Mouse (Mus musculus) CD4-positive helper T cell, adult 2 months (primary cell): ENCODE data around the gene Esam.

Source experiments
- DNase-seq: peaks from one replicate; pipeline ENCODE4 v3.0.0-alpha.2; 2012; ENCODE audit warnings: low read depth, missing footprints, low spot score

The Esam gene

GRCm38 (mm10) chr9:37527396-37528224 lies at the start of gene Esam:
Gene Esam, plus strand, starts transcription at chr9:37528078.
- DNase-seq, result no peak

- DNase-seq, result no peak
Measured at GRCm38 (mm10) chr9:37485146-37485545, 42.7 kb upstream of the Esam start.

DNA sequence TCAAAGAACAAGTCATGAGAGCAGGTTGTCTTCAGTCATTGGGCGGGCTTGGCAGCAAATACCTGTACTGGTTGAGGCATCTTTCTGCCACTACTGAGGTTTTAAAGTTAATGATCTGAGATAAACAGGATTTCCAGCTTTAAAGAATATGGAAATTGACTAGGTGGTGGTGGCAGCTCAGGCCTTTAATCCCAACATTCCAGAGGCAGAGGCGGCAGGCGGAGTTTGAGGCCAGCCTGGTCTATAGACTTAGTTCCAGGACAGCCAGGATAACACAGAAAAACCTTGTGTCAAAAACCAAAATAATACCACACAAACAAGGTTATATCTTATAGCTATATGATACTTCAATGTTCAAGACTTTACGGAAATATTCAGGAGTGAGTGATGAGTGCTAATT lies 39.8 kb upstream of the Esam start:
- no peak for DNase-seq

DNA sequence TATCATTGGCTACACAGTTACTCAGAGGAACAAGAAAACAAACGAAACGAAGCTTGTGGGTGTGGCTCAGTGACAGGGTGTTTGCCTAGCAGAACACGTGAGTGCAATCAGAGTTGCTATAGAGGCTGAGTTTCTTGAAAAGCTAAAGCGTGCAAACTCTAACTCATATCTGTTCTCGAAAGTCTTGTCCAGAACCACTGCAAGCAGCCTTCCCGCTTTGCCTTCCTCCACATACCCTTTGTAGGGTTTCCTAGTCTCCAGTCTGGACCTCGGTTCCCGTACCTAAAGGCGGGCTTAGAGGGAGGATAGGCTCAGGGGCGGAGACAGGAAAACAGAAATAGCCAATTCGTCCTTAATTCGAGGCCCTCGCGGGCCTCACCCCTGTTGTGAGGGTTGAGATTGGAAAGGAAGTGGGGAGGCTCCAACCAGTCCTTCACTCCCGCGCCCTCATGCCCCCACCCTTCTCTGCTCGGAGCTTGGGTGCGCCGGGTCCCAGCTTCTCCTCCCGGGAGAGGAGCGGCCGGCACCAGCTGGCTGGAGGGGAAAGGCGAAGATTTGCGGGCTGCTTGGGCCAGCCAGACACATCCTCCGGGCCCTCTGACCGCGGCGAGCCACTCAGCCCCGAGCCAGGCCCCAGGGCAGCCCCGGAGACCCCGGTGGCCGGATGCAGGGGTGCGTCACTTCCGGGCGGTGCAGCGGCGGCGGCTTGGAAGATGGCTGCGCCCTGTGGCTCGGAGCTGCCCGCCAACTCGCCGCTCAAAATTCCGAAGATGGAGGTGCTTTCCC lies 39.1 kb upstream of the Esam start, which contains the start of gene Msantd2:
Msantd2 (plus strand) TSS at position 709 of the 786 bp plus-strand sequence.
- peak; percentile 87 for DNase-seq

DNA sequence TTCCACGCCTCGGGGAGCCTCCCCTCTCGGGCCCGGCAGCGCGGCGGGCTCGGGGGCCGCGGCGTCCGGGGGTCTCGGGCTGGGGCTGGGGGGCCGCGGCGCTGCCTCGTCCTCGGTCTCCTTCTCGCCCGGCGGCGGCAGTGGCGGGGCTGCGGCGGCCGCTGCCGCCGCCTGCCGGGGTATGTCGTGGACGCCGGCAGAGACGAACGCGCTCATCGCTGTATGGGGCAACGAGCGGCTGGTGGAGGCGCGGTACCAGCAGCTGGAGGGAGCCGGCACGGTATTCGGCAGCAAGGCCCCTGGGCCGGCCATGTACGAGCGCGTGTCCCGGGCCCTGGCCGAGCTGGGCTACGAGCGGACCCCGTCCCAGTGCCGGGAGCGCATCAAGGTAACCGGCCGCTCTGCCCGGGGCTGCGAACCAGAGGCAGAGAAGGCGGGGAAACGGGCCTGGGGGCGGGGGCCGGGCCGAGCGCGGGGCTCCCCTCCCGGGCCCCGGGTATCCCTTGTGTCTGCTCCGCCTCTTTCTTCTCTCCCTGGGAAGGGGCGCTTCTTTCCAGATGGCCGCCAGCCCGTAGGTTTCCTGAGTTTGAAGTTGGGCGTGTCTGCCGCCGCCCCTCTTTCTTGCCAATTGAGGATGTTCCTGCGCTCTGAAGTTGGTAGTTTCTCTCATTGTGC lies 38.3 kb upstream of the Esam start:
- DNase-seq, result peak; percentile 67

DNA sequence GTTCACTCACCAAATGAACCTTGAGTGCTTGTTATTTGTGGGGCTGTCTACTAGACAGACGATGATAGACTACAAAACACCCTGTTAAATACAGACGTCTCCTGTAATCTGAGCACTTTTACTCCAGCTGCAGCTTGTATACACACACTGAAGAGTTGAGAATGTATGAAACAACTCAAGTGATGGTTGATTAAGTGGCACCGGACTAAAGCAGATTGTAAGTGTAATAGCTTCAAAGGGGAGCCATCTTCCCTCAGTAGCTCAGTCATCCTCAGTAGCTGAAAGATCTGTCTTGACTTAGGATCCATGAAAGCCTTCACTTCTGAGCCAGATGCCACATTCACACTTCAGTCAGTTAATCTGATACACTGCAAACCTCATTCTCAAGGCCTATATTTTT lies 32.1 kb upstream of the Esam start:
- no peak for DNase-seq

- DNase-seq, result no peak
Measured at GRCm38 (mm10) chr9:37496325-37496724, 31.6 kb upstream of the Esam start.

- no peak for DNase-seq
Measured at GRCm38 (mm10) chr9:37500201-37500600, 27.7 kb upstream of the Esam start.

- DNase-seq, result no peak
Measured at GRCm38 (mm10) chr9:37501170-37501569, 26.7 kb upstream of the Esam start.

DNA sequence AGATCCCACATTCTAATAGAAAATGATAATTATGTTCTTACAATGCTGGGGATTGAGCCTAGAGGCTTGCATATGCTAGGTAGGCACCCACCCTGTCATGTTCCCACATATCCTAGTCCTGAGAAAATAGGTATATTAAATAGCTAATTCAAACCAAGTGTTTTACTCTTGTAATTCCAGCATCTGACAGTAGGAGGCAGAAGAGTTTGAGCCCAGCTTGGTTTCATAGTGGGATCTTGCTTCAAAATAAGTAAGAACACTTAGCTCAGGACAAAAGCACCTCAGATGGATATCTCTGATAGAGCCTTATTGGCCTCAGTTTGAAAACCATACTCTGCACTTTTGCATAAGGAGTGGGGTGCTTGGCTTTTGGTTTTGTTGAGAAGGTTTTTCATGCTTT lies 23.5 kb upstream of the Esam start:
- peak; percentile 19 for DNase-seq

DNA sequence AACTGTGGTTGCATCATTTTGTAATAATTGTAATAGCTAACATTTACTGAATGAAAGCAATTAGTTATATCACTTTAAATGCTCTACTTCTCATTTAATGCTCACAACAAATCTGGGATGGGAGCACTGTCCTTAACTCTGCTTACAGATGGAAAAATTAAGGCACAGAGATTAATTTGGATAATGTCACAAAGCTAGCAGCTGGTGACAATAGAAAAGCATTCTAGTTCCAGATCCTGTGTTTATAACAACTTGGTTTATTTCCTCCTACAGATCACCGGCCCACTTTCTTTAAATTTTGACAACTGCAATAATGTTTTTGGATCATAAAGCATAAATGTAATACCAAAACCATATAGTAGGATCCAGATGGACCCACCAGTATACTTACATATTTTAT lies 21.9 kb upstream of the Esam start:
- DNase-seq, result no peak

DNA sequence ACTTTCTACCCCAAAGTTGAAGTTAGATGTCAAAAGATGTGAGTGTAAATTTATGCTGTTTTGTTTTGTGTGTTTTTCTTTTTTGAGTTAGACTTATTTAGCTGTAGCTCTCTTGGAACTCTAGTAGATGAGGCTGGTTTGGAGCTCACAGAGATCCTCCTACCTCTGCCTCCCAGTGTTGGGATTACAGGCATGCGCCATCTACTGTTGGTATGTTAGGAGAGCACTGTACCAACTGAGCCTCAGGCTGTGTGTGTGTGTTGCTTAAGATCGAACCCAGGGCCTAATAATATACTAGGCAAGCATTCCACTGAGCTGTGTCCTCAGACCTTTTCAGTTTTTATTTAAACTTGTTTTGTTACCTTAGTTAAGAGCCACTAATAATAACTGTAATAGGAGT lies 15.8 kb upstream of the Esam start:
- no peak for DNase-seq

- no peak for DNase-seq
Measured at GRCm38 (mm10) chr9:37514456-37514855, 13.4 kb upstream of the Esam start.

DNA sequence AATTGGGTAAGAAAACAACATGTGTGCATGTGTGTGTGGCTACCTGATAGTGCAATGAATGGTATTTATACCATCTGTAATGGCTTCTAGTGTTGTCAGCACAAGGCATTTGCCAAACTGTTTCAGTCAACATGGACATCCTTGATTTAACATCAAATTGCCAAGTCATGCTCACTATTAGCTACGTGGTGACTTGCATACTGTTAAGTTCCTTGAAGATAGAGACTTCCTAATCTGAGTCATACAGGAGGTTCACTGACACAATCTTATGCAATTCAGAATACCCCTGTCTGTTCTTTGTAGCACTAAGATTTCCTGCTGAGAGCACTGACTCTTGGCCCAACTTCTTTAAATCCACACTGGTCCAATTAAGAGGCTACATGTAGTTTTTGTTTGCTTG lies 10.4 kb upstream of the Esam start:
- DNase-seq, result no peak

DNA sequence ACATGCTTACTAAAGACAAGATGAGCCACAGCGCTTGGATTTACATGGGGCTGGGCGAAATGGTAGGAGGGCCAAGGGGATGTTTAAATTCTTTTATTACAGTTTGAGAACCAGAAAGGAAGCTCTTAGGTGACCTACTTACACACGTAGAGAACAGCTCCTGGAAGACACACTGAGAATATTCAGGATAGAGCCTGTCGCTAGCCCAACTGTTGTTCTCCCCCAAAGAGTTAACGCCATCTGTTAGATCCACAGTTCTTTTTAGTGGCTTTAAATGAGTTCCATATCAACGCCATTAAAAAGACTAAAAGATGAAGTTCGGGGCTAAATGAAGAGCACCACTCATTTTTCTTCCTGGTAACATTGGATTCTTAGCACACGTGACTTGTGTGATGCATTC lies 8.9 kb upstream of the Esam start:
- no peak for DNase-seq

DNA sequence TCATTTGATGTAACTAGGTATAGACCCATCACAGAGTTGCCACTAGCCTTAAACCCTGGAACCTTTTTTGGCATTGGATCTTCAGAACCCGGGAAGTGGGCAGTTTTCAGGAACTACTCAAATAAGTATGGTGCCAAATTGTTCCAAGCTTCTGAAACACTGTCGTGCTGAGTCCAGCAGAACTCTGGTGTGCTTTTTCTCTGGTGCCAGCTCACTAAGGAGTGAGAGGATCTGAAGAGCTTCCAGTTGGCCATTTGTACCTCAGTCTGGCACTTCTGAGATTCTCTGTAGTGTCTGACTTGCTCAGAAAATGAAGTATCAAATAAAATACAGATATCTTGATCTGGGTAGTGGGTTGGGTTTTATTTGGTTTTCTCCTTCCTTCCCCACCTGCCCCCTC lies 7.9 kb upstream of the Esam start:
- no peak for DNase-seq

DNA sequence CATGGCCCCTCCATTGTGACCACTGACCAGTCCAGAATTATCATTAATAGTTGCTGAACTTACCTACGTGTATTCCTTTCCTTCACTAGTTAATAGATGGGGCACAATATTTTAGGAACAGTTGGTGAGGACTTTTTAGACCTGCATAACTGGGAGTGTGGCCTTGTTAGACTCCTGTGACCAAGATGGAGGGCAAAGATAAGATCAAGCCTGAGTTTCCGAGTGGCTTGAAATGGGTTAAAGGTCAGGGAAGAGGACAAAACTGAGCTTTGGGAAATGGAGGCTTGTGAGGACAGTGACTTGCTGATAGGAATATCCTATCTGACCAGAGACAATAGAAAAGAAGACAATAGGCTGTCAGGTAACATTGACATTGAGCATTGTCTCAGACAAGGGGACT lies 2.4 kb upstream of the Esam start:
- no peak for DNase-seq

DNA sequence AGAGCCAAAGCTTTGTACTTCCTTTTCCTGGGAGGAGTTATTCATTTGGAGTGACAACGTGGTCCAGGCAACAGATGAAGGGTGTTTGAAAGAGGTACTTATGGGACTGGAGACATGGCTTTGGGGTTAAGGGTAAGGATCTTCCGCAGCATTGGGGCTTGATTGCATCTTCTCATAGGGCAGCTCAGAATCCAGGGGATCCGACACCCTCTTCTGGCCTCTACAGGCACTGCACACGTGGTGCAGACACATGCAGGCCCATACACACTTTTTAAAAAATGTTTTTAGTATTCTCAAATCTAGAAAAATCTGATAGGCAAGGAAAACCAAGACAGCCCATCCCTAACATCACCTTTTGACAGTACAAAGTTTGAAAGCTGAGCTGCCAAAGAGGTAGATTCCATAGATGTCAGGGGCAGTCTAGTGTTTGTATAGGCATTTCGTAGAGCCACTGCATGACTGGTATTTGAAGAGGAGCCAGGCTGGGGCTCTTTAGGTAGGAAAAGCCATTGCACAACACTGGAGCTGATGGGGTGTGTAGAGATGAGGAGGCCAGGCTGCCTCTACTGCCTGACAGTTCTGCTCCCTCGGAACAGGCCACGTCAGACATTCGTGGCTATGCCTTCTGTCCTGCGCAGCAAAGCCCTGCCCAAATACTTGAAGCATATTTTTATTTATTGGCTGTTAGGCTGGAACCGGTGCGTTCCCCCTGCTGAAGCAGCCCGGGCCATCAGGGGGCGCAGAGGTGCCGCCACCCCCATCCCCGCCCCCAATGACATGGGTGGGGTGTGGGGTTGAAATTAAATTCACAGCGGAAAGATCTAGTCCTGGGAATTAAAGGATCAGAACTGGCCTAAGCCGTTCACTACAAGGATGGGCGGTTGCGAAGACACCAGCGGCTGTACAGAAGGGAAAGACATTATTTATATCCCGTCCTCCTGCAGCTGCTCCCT lies 1.2 kb upstream of the Esam start:
- DNase-seq, result no peak

DNA sequence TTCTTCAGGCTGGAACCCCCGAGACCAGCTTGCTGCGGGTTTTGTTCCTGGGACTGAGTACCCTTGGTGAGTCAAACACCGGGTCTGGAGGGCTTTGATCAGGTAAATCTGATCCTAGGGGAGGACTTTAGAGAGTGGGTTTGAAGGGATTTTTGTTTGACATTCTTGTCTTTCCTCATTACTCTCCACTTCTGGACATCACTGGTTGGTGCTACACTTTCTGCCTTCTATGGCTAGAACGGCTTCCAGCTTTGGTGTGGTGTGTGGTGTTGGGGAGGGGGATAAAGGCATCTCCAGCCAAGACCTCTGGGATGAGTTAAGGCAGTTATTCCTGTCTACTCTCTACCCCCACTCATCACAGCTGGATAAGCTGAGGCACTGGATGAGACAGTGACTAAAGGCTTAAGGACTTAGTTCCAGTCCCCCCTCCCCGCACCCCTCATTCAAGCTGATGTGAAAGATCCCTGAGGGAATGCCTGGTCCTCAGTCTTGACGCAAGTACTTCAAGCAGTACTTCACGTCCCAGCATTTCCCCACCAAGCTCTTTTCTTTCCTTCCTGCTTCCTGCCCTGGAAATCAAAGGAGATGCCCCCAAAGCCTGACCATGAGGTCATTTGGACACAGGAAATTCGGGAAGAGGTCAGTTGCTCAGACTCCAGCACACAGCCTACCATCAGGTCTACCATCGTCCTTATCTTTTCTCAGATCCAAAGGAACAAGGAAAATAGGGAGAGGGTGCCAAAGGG lies 520 bp downstream of the Esam start:
- no peak for DNase-seq
